Mouse (Mus musculus): Measurements from ENCODE around the gene Nme2.

The Nme2 gene

DNA sequence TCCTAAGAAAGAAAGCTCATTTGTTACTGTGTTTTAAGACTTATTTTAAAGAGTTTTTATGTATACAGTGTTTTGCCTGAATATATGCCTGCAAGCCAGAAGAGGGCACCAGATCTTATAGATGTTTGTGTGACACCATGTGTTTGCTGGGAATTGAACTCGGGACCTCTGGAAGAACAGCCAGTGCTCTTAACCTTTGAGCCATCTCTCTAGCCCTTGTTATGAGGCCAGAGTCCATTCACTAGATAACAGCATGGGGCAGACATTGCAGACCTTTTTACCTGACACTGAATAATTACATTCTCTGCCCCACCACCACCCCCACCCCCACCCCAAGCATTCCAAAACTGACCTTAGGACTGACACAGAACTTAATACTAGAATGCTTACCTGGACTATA is 6.0 kb downstream of the Nme2 start:
- TF ChIP-seq GATA4 (IDR thresholded peaks at IDR 0.05; ENCODE audit: insufficient replicate concordance, low read length): no peak

DNA sequence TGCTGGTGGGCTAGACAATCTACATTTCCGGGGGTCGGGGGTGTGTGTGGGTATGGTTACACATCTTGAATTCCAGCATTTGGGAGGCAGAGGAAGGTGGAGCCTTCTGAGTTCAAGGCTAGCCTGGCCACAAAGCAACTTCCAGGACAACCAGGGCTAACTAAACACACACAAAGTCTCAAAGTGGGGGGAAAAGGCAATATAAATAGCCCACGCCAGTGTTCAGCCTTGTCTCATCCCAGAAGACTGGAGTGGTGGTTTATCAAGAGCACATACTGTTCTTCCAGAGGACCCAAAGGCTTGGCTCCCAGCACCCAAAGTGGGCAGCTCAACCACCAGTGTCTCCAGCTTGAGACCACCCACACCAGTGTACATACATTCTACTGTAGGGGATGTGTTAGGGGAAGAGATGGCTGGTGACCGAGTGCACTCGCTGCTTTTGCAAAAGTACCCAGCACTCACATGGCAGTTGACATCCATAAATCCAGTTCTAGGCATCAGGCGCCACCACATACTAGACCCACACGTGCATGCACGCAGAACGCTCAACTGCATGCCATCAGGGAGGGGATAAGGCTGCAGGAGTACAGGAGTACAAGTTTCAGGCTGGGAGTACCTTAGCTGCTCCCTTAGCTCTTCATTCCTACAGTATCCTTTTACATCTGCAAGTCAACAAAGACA is 7.0 kb downstream of the Nme2 start:
- no peak for TF ChIP-seq GATA4 (IDR thresholded peaks at IDR 0.05; ENCODE audit: insufficient replicate concordance, low read length)

DNA sequence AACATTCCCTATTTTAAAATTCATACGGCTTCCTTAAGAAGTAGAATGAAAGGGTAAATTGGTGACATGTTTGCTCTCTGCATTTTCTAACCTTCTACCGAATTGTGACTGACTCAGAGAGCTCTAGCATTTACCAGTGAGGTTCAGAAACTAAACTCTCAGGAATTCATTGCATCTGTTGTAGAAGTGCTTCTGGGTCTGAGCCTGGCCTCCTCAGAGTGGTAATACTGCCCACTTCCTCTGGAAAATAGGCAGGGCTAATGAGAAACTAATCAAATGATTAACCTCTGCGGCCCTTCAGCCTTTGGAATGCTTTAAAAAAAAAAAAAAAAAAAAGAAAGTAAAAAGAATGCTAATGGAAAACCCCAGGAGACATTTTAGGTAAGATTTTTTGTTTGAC is 11.1 kb downstream of the Nme2 start:
- no peak for TF ChIP-seq GATA4 (IDR thresholded peaks at IDR 0.05; ENCODE audit: insufficient replicate concordance, low read length)

DNA sequence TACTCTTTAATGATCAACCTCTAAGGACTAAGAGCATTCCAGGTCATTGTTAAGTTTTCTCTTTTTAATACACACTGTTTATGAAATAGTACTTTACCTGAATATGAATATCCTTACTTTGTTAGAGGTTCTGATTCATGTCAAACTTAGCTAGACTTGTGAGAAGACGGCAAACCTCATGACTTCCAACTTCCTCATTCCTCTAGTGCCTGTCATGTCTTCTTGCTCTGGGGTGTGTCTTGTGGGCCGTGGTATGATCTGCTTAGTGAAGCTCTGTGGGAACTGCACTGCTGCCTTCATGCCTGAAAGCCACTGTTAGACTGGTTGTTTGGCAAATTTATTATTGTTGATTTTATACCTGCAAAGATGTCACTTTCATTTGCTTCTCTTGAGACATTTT is 15.2 kb downstream of the Nme2 start:
- TF ChIP-seq GATA4 (IDR thresholded peaks at IDR 0.05; ENCODE audit: insufficient replicate concordance, low read length): no peak

DNA sequence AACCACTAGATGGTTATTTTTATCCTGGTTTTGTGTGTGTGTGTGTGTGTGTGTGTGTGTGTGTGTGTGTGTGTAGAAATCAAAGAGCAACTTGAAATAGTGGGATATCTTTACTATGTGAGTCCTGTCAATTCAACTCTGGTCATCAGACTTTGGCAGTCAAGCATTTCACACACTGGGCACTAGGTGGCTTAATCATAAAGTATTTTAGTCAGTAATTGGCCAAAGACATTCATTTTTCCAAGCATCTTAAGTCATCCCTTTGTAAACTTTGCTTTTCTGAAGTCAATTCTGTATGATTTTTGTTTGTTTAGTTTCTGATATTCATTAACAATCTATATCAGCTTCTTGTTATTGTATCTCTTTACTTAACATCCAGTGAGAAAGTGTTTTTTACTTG is 27.0 kb downstream of the Nme2 start:
- TF ChIP-seq GATA4 (IDR thresholded peaks at IDR 0.05; ENCODE audit: insufficient replicate concordance, low read length): no peak

DNA sequence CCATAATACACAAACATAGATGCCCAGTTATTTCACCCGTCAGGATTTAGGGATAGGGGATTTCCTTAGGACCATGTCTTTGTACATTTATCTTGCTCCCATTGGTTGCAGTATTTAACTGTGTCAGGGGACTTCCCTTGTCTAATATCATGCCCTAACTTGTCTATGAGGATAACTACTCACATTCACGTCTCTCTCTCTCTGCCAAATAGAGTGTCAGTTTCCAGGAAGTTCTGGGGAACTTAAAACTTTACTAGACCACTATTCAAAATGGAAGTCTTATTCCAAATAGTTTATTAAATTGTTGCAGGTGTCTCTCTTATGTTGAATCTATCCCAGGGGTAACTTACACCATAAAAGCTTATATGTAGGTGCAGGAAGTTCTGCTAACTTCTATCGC is 44.5 kb downstream of the Nme2 start:
- no peak for TF ChIP-seq GATA4 (IDR thresholded peaks at IDR 0.05; ENCODE audit: insufficient replicate concordance, low read length)

DNA sequence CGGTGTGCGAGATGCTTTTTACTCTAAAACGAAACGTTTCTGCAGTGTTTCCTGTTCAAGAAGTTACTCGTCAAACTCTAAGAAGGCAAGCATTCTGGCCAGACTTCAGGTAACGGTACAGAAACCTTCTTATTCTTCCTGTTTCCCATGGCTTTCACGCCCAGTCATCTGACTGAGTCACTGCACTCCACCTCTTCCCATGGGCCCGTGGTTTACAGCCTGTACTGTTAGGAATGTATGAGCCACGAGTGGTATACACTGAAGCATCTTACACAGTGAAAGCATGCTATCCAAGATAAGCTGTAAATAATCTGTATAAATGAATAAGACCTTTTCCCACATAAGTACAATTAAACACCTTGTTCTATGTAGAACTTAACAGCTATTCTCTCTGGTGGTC is 47.2 kb downstream of the Nme2 start:
- no peak for TF ChIP-seq GATA4 (IDR thresholded peaks at IDR 0.05; ENCODE audit: insufficient replicate concordance, low read length)

DNA sequence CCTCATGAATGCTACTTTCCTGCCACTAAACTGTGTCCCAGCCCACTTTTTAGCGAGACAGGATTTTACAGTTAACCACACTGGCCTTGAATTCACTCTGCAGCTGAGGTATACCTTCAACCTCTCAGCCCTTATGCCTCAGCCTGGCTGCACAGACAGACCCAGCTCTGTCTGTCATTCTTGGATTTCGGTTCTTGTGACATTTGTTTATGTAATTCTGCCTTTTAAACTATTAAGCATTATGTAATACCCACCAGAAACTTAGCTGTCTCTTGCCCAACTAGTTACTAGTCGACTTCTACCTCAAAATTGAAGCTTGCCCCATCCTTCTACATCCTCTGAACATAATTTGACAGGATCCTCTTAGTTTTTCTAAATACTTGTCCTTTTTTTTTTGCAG is 48.2 kb downstream of the Nme2 start:
- TF ChIP-seq GATA4 (IDR thresholded peaks at IDR 0.05; ENCODE audit: insufficient replicate concordance, low read length): no peak

DNA sequence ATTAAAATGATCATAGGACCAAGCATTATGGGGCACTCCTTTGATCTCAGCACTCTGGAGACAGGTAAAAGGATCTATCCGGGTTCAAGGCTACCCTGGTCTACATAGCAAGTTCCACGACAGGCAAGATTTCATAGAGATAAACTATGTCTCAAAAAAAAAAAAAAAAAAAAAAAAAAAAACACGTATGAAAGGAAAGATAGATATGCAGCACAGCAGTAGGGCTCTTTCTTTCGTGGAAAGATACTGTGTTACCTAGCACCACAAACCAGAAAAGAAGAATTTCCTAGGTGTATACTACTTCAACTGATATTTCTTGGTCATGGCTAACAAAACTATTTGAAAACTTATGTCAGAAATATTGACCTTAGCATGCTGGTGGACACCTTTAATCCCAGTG is 49.2 kb downstream of the Nme2 start:
- TF ChIP-seq GATA4 (IDR thresholded peaks at IDR 0.05; ENCODE audit: insufficient replicate concordance, low read length): no peak

Measured in liver, adult (tissue).